Mouse (Mus musculus) kidney, postnatal 0 days (tissue): ENCODE results near the gene Rag2. TPM values are rescaled to one million over a fixed set of nuclear protein-coding genes. Genes with fewer than 3 reads are reported as not detected.

ENCODE experiments used
- ATAC-seq: fragments of 200-750 bp; cut with Nextera tagmentation; replicated peaks from 2 replicates; pipeline ENCODE4 v1.8.0; 2017; ENCODE audit warnings: low read depth, moderate number of reproducible peaks, moderate TSS enrichment, moderate library complexity; ENCODE audit not compliant: low FRiP score
- DNase-seq: peaks from one replicate; pipeline ENCODE4 v3.0.0-alpha.2; 2016; ENCODE audit warnings: low spot score
- H3K27ac ChIP-seq: fragments of 300-500 bp; sonication (generic); 2 replicates; pipeline ENCODE4 v1.5.1; 2014; ENCODE audit warnings: mild to moderate bottlenecking
- H3K27me3 ChIP-seq: fragments of 300-500 bp; sonication (generic); 2 replicates; pipeline ENCODE4 v1.6.1; 2014; ENCODE audit warnings: low read length, mixed read lengths; ENCODE audit not compliant: insufficient read depth
- H3K36me3 ChIP-seq: fragments of 300-500 bp; sonication (generic); 2 replicates; pipeline ENCODE4 v1.6.1; 2014; ENCODE audit warnings: low read length, mixed read lengths; ENCODE audit not compliant: insufficient read depth
- H3K4me1 ChIP-seq: fragments of 300-500 bp; sonication (generic); replicated peaks from 2 replicates; pipeline ENCODE4 v1.6.1; 2014; ENCODE audit warnings: antibody characterized with exemption, low read length, mixed read lengths; ENCODE audit not compliant: insufficient read depth
- H3K4me2 ChIP-seq: fragments of 300-500 bp; sonication (generic); 2 replicates; pipeline ENCODE4 v1.6.1; 2014; ENCODE audit warnings: mild to moderate bottlenecking, low read length, moderate library complexity, mixed read lengths
- H3K4me3 ChIP-seq: fragments of 300-500 bp; sonication (generic); replicated peaks from 2 replicates; pipeline ENCODE4 v1.5.1; 2014; ENCODE audit warnings: low read depth, low read length
- H3K9ac ChIP-seq: fragments of 300-500 bp; sonication (generic); 2 replicates; pipeline ENCODE4 v1.6.1; 2014; ENCODE audit warnings: low read depth, low read length
- H3K9me3 ChIP-seq: fragments of 300-500 bp; sonication (generic); replicated peaks from 2 replicates; pipeline ENCODE4 v1.6.1; 2016; ENCODE audit warnings: low read length, inconsistent platforms, mixed read lengths
- CTCF ChIP-seq: IDR thresholded peaks from 2 replicates; pipeline ENCODE4 v1.5.1; 2016; ENCODE audit warnings: antibody characterized with exemption, low read depth, mild to moderate bottlenecking, moderate library complexity
- WGBS: fragments of 180-500 bp; shearing (Covaris S2); extraction: QIAGEN DNeasy Blood & Tissue Kit; methylation state at CpG from one replicate; pipeline ENCODE4 v1.1.7; 2014; 5-methylcytosine and 5-hydroxymethylcytosine counted together
- polyA plus RNA-seq: library from polyadenylated mRNA; unstranded; fragments of >200 nt; fragmentation: Nextera tagmentation; extraction: Ambion mirVana; gene quantifications from 2 replicates; pipeline ENCODE4 v1.2.1, GENCODE M21; 2015

Gene Rag2
- polyA plus RNA-seq, result 0.06 TPM in 1 of 2 replicates, not detected in the other

- Histone ChIP-seq H3K4me3 (no peak within 1 kb of the TSS), H3K36me3 (no peaks in the 10 kb centered on the region), H3K4me1 (no peaks in the 10 kb centered on the region), H3K9ac (no peak within 1 kb of the TSS), H3K4me2 (no peak within 1 kb of the TSS), H3K9me3 (no peaks in the 10 kb centered on the region), H3K27ac (no peak within 1 kb of the TSS), H3K27me3 (no peaks in the 10 kb centered on the region)
- 44% methylated on average over 4 of the region's 4 CpGs for WGBS
- no peak for DNase-seq
- no peak for TF ChIP-seq CTCF
- ATAC-seq, result no peak
Observed at GRCm38 (mm10) chr2:101624526-101624925, at the start of gene Rag2. TSS of gene Rag2 (plus strand) at chr2:101624718.

DNA sequence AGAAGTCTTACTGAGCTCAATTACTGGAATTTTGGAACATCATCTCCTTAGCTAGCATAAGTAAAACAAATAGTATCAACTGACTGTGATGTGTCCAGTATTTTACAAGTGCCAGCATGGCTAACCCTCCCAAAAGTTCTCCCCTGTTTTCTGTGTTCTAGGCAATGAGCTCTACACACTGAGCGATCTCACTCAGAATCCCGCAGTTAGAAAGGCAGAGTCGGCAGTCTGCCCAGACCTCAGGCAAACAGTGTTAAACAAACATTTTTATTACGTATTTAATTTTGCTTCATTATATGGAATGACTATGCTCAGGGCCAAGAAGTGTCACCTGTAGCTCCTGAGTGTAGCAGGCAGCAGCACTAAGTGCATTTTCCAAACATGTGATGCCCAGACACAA lies 47.3 kb upstream of the Rag2 start:
- Histone ChIP-seq H3K9ac (no peak overlapping the region), H3K27me3 (no peaks in the 10 kb centered on the region), H3K27ac (no peak overlapping the region), H3K4me1 (no peaks in the 10 kb centered on the region), H3K4me2 (no peak overlapping the region), H3K4me3 (no peak overlapping the region), H3K36me3 (no peaks in the 10 kb centered on the region), H3K9me3 (no peaks in the 10 kb centered on the region)
- DNase-seq (no peak), ATAC-seq (no peak)
- no peak for TF ChIP-seq CTCF
- 60% methylated on average over 4 of the region's 4 CpGs for WGBS

- Histone ChIP-seq H3K9ac (no peak overlapping the region), H3K36me3 (0 out of 2 replicates have a peak, but pooled peaks cover 1% of the 10 kb centered on the region), H3K4me1 (no peaks in the 10 kb centered on the region), H3K4me2 (no peak overlapping the region), H3K27ac (no peak overlapping the region), H3K27me3 (no peaks in the 10 kb centered on the region), H3K4me3 (no peak overlapping the region), H3K9me3 (no peaks in the 10 kb centered on the region)
- WGBS, result 62% methylated on average over 2 of the region's 2 CpGs
- DNase-seq (no peak), ATAC-seq (no peak)
- TF ChIP-seq CTCF, result no peak
Observed at GRCm38 (mm10) chr2:101580027-101580426, 44.5 kb upstream of the Rag2 start.

DNA sequence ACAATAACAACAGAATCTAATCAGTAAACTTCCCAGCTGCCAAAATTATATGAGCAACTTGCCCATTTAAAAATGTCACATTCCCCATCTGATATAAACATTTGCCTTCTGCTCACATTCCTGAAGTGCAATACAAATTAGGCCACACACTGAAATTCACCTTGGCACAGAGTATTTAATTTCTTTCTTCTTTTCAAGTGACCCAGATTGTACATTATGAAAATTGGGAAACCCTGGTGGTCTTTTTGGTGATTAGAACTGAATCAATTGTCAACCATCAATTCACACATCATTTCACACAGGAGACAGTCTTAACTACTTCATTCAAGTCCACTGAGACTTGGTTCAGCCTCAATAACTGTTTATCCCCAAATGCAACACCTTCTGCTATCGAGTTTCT lies 44.1 kb upstream of the Rag2 start:
- 47% methylated on average over 1 of the region's 1 CpGs for WGBS
- DNase-seq (no peak), ATAC-seq (no peak)
- no peak for TF ChIP-seq CTCF
- Histone ChIP-seq H3K9ac (no peak overlapping the region), H3K9me3 (no peaks in the 10 kb centered on the region), H3K36me3 (0 out of 2 replicates have a peak, but pooled peaks cover 4% of the 10 kb centered on the region), H3K27ac (no peak overlapping the region), H3K27me3 (no peaks in the 10 kb centered on the region), H3K4me2 (no peak overlapping the region), H3K4me3 (no peak overlapping the region), H3K4me1 (no peaks in the 10 kb centered on the region)

- DNase-seq (no peak), ATAC-seq (no peak)
- no peak overlapping the region for H3K4me3 ChIP-seq
- no peak overlapping the region for H3K27ac ChIP-seq
- H3K4me1 ChIP-seq, result no peaks in the 10 kb centered on the region
- WGBS, result 81% methylated on average over 3 of the region's 3 CpGs
- H3K4me2 ChIP-seq, result no peak overlapping the region
- H3K9ac ChIP-seq, result no peak overlapping the region
- 0 out of 2 replicates have a peak, but pooled peaks cover 4% of the 10 kb centered on the region for H3K36me3 ChIP-seq
- no peak for TF ChIP-seq CTCF
- no peaks in the 10 kb centered on the region for H3K27me3 ChIP-seq
- H3K9me3 ChIP-seq, result no peaks in the 10 kb centered on the region
Observed at GRCm38 (mm10) chr2:101580977-101581376, 43.5 kb upstream of the Rag2 start.

DNA sequence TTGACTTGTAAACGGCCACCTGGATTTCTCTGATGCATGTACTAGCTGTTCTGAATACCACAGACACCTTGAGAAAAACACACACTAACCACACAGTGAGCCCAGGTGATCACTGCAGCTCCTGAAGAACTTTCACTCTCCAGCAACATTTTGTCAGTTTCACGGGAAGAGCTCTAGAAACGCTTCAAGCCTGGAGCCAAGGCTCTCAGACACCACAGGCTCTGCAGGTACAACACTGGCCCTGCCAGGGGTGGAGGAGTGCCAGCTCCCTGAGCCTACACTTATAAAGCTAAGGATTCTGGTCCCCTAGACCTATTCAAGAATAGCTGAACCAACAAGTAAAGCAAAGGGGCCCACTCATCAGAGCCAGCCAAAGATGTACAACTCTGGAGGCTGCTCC lies 43.1 kb upstream of the Rag2 start:
- H3K9me3 ChIP-seq, result no peaks in the 10 kb centered on the region
- TF ChIP-seq CTCF, result no peak
- H3K9ac ChIP-seq, result no peak overlapping the region
- 86% methylated on average over 3 of the region's 3 CpGs for WGBS
- no peaks in the 10 kb centered on the region for H3K4me1 ChIP-seq
- no peak for ATAC-seq
- H3K27me3 ChIP-seq, result no peaks in the 10 kb centered on the region
- H3K27ac ChIP-seq, result no peak overlapping the region
- 0 out of 2 replicates have a peak, but pooled peaks cover 4% of the 10 kb centered on the region for H3K36me3 ChIP-seq
- no peak for DNase-seq
- H3K4me3 ChIP-seq, result no peak overlapping the region
- H3K4me2 ChIP-seq, result no peak overlapping the region

DNA sequence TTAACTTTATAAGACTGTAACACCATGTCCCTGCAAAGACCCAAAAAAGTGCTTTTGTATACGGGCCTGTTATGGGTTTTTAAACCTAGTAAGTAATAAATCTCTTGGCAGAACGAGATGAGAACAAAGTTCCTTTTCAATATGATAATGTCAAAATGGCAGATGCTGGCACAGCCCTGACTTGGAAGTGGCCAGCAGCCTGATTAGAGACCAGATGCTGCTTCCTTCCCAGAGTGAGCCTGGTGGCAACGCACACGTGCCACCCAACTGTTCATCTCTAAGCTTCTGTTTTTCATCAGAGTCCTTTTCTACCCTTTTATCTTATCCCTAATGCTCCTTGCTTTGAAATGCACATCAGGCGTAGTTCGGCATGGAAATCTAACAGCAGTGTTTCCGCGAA lies 33.2 kb upstream of the Rag2 start:
- Histone ChIP-seq H3K4me2 (no peak overlapping the region), H3K9me3 (no peaks in the 10 kb centered on the region), H3K27me3 (no peaks in the 10 kb centered on the region), H3K4me1 (no peaks in the 10 kb centered on the region), H3K9ac (no peak overlapping the region), H3K27ac (no peak overlapping the region), H3K4me3 (no peak overlapping the region), H3K36me3 (no peaks in the 10 kb centered on the region)
- WGBS, result 81% methylated on average over 8 of the region's 8 CpGs
- no peak for TF ChIP-seq CTCF
- no peak for ATAC-seq
- no peak for DNase-seq
